Mouse (Mus musculus) limb, embryonic 14.5 days (tissue): ENCODE measurements around the gene Slc37a4. TPM values are rescaled to one million over a fixed set of nuclear protein-coding genes. Genes with fewer than 3 reads are reported as not detected.

Experiments used
- ATAC-seq: fragments of 200-750 bp; cut with Nextera tagmentation; 2 replicates; pipeline ENCODE4 v1.8.0; 2017; ENCODE audit warnings: low read depth, moderate number of reproducible peaks, moderate TSS enrichment; ENCODE audit not compliant: low FRiP score
- DNase-seq: peaks from one replicate; pipeline ENCODE4 v3.0.0-alpha.2; 2015; ENCODE audit warnings: low spot score
- H3K27ac ChIP-seq: fragments of 300-500 bp; sonication (generic); replicated peaks from 2 replicates; pipeline ENCODE4 v1.5.1; 2014; ENCODE audit warnings: low read depth, mild to moderate bottlenecking, low read length, moderate library complexity, mixed read lengths
- H3K27me3 ChIP-seq: fragments of 300-500 bp; sonication (generic); 2 replicates; pipeline ENCODE4 v1.6.1; 2014; ENCODE audit warnings: low read length, mixed read lengths; ENCODE audit not compliant: control insufficient read depth, insufficient read depth
- H3K36me3 ChIP-seq: fragments of 300-500 bp; sonication (generic); 2 replicates; pipeline ENCODE4 v1.6.1; 2014; ENCODE audit warnings: mild to moderate bottlenecking, low read length, moderate library complexity, mixed read lengths; ENCODE audit not compliant: control insufficient read depth, insufficient read depth
- H3K4me1 ChIP-seq: fragments of 300-500 bp; sonication (generic); 2 replicates; pipeline ENCODE4 v1.6.1; 2014; ENCODE audit warnings: antibody characterized with exemption, low read length, mixed read lengths; ENCODE audit not compliant: control insufficient read depth, insufficient read depth
- H3K4me2 ChIP-seq: fragments of 300-500 bp; sonication (generic); replicated peaks from 2 replicates; pipeline ENCODE4 v1.6.1; 2014; ENCODE audit warnings: low read depth, mild to moderate bottlenecking, low read length, moderate library complexity; ENCODE audit not compliant: severe bottlenecking
- H3K4me3 ChIP-seq: fragments of 300-500 bp; sonication (generic); replicated peaks from 2 replicates; pipeline ENCODE4 v1.5.1; 2014; ENCODE audit warnings: low read length
- H3K9ac ChIP-seq: fragments of 300-500 bp; sonication (generic); 2 replicates; pipeline ENCODE4 v1.6.1; 2014; ENCODE audit warnings: mild to moderate bottlenecking, low read depth, low read length, moderate library complexity; ENCODE audit not compliant: severe bottlenecking
- H3K9me3 ChIP-seq: fragments of 300-500 bp; sonication (generic); 2 replicates; pipeline ENCODE4 v1.6.1; 2016; ENCODE audit warnings: low read length; ENCODE audit not compliant: control insufficient read depth
- POLR2A ChIP-seq: fragments of 200-500 bp; IDR thresholded peaks from 2 replicates; pipeline ENCODE4 v1.8.0; 2012; ENCODE audit warnings: inconsistent platforms, mild to moderate bottlenecking, moderate library complexity, borderline replicate concordance; ENCODE audit not compliant: insufficient read depth, insufficient read length; ENCODE audit errors: extremely low read depth
- WGBS: fragments of 180-500 bp; shearing (Covaris S2); extraction: QIAGEN DNeasy Blood & Tissue Kit; methylation state at CpG from one replicate; pipeline ENCODE4 v1.1.7; 2014; 5-methylcytosine and 5-hydroxymethylcytosine counted together
- polyA plus RNA-seq, 2 experiments: library from polyadenylated mRNA; depleted of rRNA in 1 of 2; stranded (reverse) in 1 of 2; unstranded in 1 of 2; fragments of >200 nt; fragmentation: Nextera tagmentation in 1 of 2; extraction: Ambion mirVana in 1 of 2; gene quantifications; 2 replicates each; pipeline versions ENCODE4 v1.2.1 to v1.2.3; 2012 to 2014

Gene Slc37a4
- polyA plus RNA-seq, 2 experiments: 12.5 to 17.5 TPM

- 35% methylated on average over 4 of the region's 4 CpGs for WGBS
- Histone ChIP-seq H3K9ac (no peak overlapping the region), H3K36me3 (peaks cover 59% of the 10 kb centered on the region), H3K4me1 (no peaks in the 10 kb centered on the region), H3K27me3 (no peaks in the 10 kb centered on the region), H3K9me3 (no peaks in the 10 kb centered on the region), H3K4me3 (no peak overlapping the region), H3K4me2 (no peak overlapping the region), H3K27ac (no peak overlapping the region)
- DNase-seq (peak; percentile 42), ATAC-seq (peak; percentile 55)
- no peak for TF ChIP-seq POLR2A
These were observed 5.2 kb upstream of the Slc37a4 start for GRCm38 (mm10) chr9:44391466-44391865.

GRCm38 (mm10) chr9:44398087-44398486 lies 1.4 kb downstream of the Slc37a4 start:
- 15% methylated on average over 4 of the region's 4 CpGs for WGBS
- no peak for TF ChIP-seq POLR2A
- ATAC-seq (no peak), DNase-seq (no peak)
- peaks cover 29% of the 10 kb centered on the region for H3K36me3 ChIP-seq
- H3K4me2 ChIP-seq: peak overlapping the region; percentile 93; the same call in 1 of the 2 replicates
- H3K9ac ChIP-seq: no peak overlapping the region
- H3K4me1 ChIP-seq: no peaks in the 10 kb centered on the region
- no peaks in the 10 kb centered on the region for H3K27me3 ChIP-seq
- no peaks in the 10 kb centered on the region for H3K9me3 ChIP-seq
- H3K4me3 ChIP-seq: peak overlapping the region; percentile 66
- no peak overlapping the region for H3K27ac ChIP-seq

GRCm38 (mm10) chr9:44398551-44398950 lies 1.9 kb downstream of the Slc37a4 start:
- H3K27ac ChIP-seq: no peak overlapping the region
- H3K27me3 ChIP-seq: no peaks in the 10 kb centered on the region
- ATAC-seq (no peak), DNase-seq (no peak)
- 84% methylated on average over 9 of the region's 9 CpGs for WGBS
- H3K9ac ChIP-seq: no peak overlapping the region
- no peak overlapping the region for H3K4me3 ChIP-seq
- peaks cover 34% of the 10 kb centered on the region for H3K36me3 ChIP-seq
- H3K9me3 ChIP-seq: no peaks in the 10 kb centered on the region
- no peak for TF ChIP-seq POLR2A
- no peaks in the 10 kb centered on the region for H3K4me1 ChIP-seq
- 0 out of 2 replicates have a peak overlapping the region, but pooled peaks have one; percentile 93 for H3K4me2 ChIP-seq

DNA sequence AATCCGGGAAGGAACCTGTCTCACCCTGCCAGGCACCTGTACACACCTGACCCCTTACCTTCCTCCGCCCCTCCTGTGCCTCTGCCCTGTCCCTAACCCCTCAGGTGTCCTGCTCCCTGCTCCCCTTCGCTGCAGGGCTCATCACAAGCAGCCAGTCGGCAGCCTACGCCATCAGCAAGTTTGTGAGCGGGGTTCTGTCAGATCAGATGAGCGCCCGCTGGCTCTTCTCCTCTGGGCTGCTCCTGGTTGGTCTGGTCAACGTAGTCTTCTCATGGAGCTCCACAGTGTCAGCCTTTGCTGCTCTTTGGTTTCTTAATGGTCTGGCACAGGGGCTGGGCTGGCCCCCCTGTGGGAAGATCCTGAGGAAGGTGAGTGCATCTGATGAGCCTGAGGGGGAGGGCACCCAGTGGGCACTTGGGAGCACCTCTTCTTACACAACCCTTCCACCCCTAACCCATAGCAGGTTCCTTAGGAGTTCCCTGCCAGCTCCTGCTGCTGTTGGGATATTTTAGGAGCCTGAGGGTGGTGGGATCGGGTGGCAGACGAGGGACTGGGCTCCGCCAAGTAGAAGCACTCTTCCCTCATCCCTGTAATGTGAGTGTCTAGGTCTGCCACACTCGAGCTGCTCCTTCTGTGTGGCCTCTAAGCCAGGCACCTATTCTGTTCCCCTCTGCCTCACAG lies 2.6 kb downstream of the Slc37a4 start:
- no peaks in the 10 kb centered on the region for H3K9me3 ChIP-seq
- no peaks in the 10 kb centered on the region for H3K27me3 ChIP-seq
- 78% methylated on average over 13 of the region's 13 CpGs for WGBS
- DNase-seq (no peak), ATAC-seq (no peak)
- H3K4me2 ChIP-seq: no peak overlapping the region
- H3K36me3 ChIP-seq: peaks cover 41% of the 10 kb centered on the region
- no peak overlapping the region for H3K27ac ChIP-seq
- H3K4me1 ChIP-seq: no peaks in the 10 kb centered on the region
- no peak overlapping the region for H3K9ac ChIP-seq
- TF ChIP-seq POLR2A: no peak
- no peak overlapping the region for H3K4me3 ChIP-seq

DNA sequence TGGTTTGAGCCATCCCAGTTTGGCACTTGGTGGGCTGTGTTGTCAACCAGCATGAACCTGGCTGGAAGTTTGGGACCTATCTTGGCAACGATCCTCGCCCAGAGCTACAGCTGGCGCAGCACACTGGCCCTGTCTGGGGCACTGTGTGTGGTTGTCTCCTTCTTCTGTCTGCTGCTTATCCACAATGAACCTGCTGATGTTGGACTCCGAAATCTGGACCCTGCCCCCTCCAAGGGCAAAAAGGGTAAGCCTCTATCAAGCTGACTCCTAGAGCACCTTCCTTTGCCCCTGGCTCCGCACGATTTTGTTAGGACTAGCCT lies 3.1 kb downstream of the Slc37a4 start:
- H3K4me2 ChIP-seq: no peak overlapping the region
- no peak for TF ChIP-seq POLR2A
- H3K4me1 ChIP-seq: no peaks in the 10 kb centered on the region
- WGBS: 91% methylated on average over 6 of the region's 6 CpGs
- H3K9ac ChIP-seq: no peak overlapping the region
- peaks cover 46% of the 10 kb centered on the region for H3K36me3 ChIP-seq
- H3K9me3 ChIP-seq: no peaks in the 10 kb centered on the region
- DNase-seq: no peak
- no peak overlapping the region for H3K27ac ChIP-seq
- no peak for ATAC-seq
- H3K27me3 ChIP-seq: no peaks in the 10 kb centered on the region
- H3K4me3 ChIP-seq: no peak overlapping the region
